Mouse (Mus musculus): ENCODE results near the gene Fus. TPM values are rescaled to one million over a fixed set of nuclear protein-coding genes. Genes with fewer than 3 reads are reported as not detected.

Fus gene
- 446 and 481 TPM in 2 replicates for polyA plus RNA-seq (2012; rRNA removed)

- DNase-seq (ENCODE audit: extremely low spot score in 1 of 2, low spot score in 1 of 2), result peak; percentile 80 to 94
Measured at GRCm38 (mm10) chr7:127967004-127967921, at the start of gene Fus. Fus (plus strand) TSS chr7:127967457.

- peak in 1 of 2 experiments; percentile 39 for DNase-seq (ENCODE audit: extremely low spot score in 1 of 2, low spot score in 1 of 2)
Measured at GRCm38 (mm10) chr7:127918203-127918602, 49.1 kb upstream of the Fus start.

- no peak for DNase-seq (ENCODE audit: extremely low spot score in 1 of 2, low spot score in 1 of 2)
Measured at GRCm38 (mm10) chr7:127919290-127919689, 48.0 kb upstream of the Fus start.

- DNase-seq (ENCODE audit: extremely low spot score in 1 of 2, low spot score in 1 of 2), result peak in 1 of 2 experiments; percentile 35
Measured at GRCm38 (mm10) chr7:127921516-127921915, 45.7 kb upstream of the Fus start.

GRCm38 (mm10) chr7:127922451-127923275, 44.6 kb upstream of the Fus start:
- DNase-seq (ENCODE audit: extremely low spot score in 1 of 2, low spot score in 1 of 2), result peak in 1 of 2 experiments; percentile 45

- DNase-seq (ENCODE audit: extremely low spot score in 1 of 2, low spot score in 1 of 2), result no peak
Measured at GRCm38 (mm10) chr7:127923714-127924113, 43.5 kb upstream of the Fus start.

GRCm38 (mm10) chr7:127925252-127925651, 42.0 kb upstream of the Fus start:
- DNase-seq (ENCODE audit: extremely low spot score in 1 of 2, low spot score in 1 of 2), result no peak

- no peak for DNase-seq (ENCODE audit: extremely low spot score in 1 of 2, low spot score in 1 of 2)
Measured at GRCm38 (mm10) chr7:127926066-127926465, 41.2 kb upstream of the Fus start.

- no peak for DNase-seq (ENCODE audit: extremely low spot score in 1 of 2, low spot score in 1 of 2)
Measured at GRCm38 (mm10) chr7:127926846-127927245, 40.4 kb upstream of the Fus start.

GRCm38 (mm10) chr7:127927726-127928125, 39.5 kb upstream of the Fus start:
- DNase-seq (ENCODE audit: extremely low spot score in 1 of 2, low spot score in 1 of 2), result no peak

- no peak for DNase-seq (ENCODE audit: extremely low spot score in 1 of 2, low spot score in 1 of 2)
Measured at GRCm38 (mm10) chr7:127928596-127928995, 38.7 kb upstream of the Fus start.

GRCm38 (mm10) chr7:127929923-127930322, 37.3 kb upstream of the Fus start, which contains the start of gene Prss8:
Prss8 (minus strand) TSS chr7:127930104.
- DNase-seq (ENCODE audit: extremely low spot score in 1 of 2, low spot score in 1 of 2), result no peak

- no peak for DNase-seq (ENCODE audit: extremely low spot score in 1 of 2, low spot score in 1 of 2)
Measured at GRCm38 (mm10) chr7:127930636-127931035, 36.6 kb upstream of the Fus start.

- DNase-seq (ENCODE audit: extremely low spot score in 1 of 2, low spot score in 1 of 2), result no peak
Measured at GRCm38 (mm10) chr7:127931351-127932135, 35.7 kb upstream of the Fus start.

GRCm38 (mm10) chr7:127932273-127933031, 34.8 kb upstream of the Fus start:
- no peak for DNase-seq (ENCODE audit: extremely low spot score in 1 of 2, low spot score in 1 of 2)

- DNase-seq (ENCODE audit: extremely low spot score in 1 of 2, low spot score in 1 of 2), result no peak
Measured at GRCm38 (mm10) chr7:127934075-127934474, 33.2 kb upstream of the Fus start.

GRCm38 (mm10) chr7:127935028-127935722, 32.1 kb upstream of the Fus start:
- peak; percentile 88 to 97 for DNase-seq (ENCODE audit: extremely low spot score in 1 of 2, low spot score in 1 of 2)

- peak in 1 of 2 experiments; percentile 32 for DNase-seq (ENCODE audit: extremely low spot score in 1 of 2, low spot score in 1 of 2)
Measured at GRCm38 (mm10) chr7:127935748-127936159, 31.5 kb upstream of the Fus start.

All from frontal cortex, adult 2 months (tissue).